Mouse (Mus musculus) limb, embryonic 12.5 days (tissue): ENCODE data around the gene Fhad1. TPM values are rescaled to one million over a fixed set of nuclear protein-coding genes. Genes with fewer than 3 reads are reported as not detected.
A peak's percentile ranks its signal among the peaks of the same experiment; 100 is the strongest.

Experiments
- ATAC-seq: fragments of 200-750 bp; cut with Nextera tagmentation; 2 replicates; pipeline ENCODE4 v1.8.0; 2017; ENCODE audit warnings: low read depth, moderate TSS enrichment; ENCODE audit not compliant: insufficient number of reproducible peaks, insufficient read depth, low FRiP score, low TSS enrichment
- H3K27ac ChIP-seq: fragments of 300-500 bp; sonication (generic); 2 replicates; pipeline ENCODE4 v1.5.1; 2016; ENCODE audit warnings: mild to moderate bottlenecking, moderate library complexity
- H3K27me3 ChIP-seq: fragments of 300-500 bp; sonication (generic); 2 replicates; pipeline ENCODE4 v1.6.1; 2016; ENCODE audit warnings: mild to moderate bottlenecking, moderate library complexity
- H3K36me3 ChIP-seq: fragments of 300-500 bp; sonication (generic); 2 replicates; pipeline ENCODE4 v1.6.1; 2016; ENCODE audit warnings: mild to moderate bottlenecking, moderate library complexity
- H3K4me1 ChIP-seq: fragments of 300-500 bp; sonication (generic); replicated peaks from 2 replicates; pipeline ENCODE4 v1.6.1; 2016
- H3K4me2 ChIP-seq: fragments of 300-500 bp; sonication (generic); 2 replicates; pipeline ENCODE4 v1.6.1; 2016; ENCODE audit warnings: mild to moderate bottlenecking, moderate library complexity
- H3K4me3 ChIP-seq: fragments of 300-500 bp; sonication (generic); replicated peaks from 2 replicates; pipeline ENCODE4 v1.5.1; 2016; ENCODE audit warnings: mild to moderate bottlenecking
- H3K9ac ChIP-seq: fragments of 300-500 bp; sonication (generic); replicated peaks from 2 replicates; pipeline ENCODE4 v1.6.1; 2016; ENCODE audit warnings: mild to moderate bottlenecking, moderate library complexity
- H3K9me3 ChIP-seq: fragments of 300-500 bp; sonication (generic); 2 replicates; pipeline ENCODE4 v1.6.1; 2016; ENCODE audit warnings: mild to moderate bottlenecking, moderate library complexity
- WGBS: fragments of 180-500 bp; shearing (Covaris S2); methylation state at CpG from one replicate; pipeline ENCODE4 v1.1.7; 2016; 5-methylcytosine and 5-hydroxymethylcytosine counted together
- polyA plus RNA-seq: library from polyadenylated mRNA; unstranded; fragments of >200 nt; fragmentation: Nextera tagmentation; extraction: Ambion mirVana; gene quantifications from 2 replicates; pipeline ENCODE4 v1.2.1, GENCODE M21; 2016

Gene Fhad1
- polyA plus RNA-seq, 1 experiment from 2014 or later: 1.4 TPM

DNA sequence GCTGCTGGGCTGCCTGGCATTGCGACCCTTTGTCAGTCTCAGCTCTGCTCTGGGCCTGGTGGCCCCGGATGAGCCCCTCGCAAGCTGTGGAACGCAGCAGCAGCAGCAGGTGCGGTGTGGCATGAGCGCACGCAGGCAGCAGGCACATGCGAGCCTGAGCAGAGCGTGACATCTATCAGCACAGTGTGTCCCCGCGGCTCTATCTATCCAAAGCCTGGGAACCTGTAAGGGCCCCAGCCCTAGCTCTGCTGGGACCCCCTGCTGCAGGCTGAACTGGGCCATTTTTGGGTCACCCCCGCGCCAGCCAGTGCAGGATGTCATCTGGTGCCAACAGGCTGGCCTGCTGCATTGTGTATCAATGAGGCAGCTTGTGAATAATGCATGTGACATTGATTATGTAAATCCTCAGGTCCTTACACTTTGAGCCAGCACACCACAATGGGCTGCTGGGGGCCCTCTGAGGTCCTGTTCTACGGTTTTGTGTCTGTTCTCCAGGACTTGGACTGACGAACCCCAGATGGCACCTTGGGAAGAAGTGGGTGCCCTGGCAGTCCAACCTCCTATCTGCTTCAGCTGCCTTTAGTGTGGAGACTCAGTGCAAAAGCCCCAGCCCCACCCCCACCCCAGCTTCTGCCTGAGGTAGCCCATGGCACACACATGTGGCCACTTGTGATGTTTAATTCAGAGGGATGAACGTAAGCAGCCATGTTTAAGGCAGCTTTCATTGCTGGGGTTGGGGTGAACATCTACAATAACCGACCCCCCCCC lies 113.0 kb downstream of the Fhad1 start:
- no peak for ATAC-seq
- no peak overlapping the region for H3K9ac ChIP-seq
- 64% methylated on average over 17 of the region's 17 CpGs for WGBS
- no peaks in the 10 kb centered on the region for H3K9me3 ChIP-seq
- H3K27me3 ChIP-seq: no peaks in the 10 kb centered on the region; the same call in 1 of the 2 replicates
- H3K4me3 ChIP-seq: no peak overlapping the region
- H3K36me3 ChIP-seq: no peaks in the 10 kb centered on the region
- H3K4me1 ChIP-seq: peaks cover 17% of the 10 kb centered on the region
- H3K27ac ChIP-seq: no peak overlapping the region
- H3K4me2 ChIP-seq: no peak overlapping the region

DNA sequence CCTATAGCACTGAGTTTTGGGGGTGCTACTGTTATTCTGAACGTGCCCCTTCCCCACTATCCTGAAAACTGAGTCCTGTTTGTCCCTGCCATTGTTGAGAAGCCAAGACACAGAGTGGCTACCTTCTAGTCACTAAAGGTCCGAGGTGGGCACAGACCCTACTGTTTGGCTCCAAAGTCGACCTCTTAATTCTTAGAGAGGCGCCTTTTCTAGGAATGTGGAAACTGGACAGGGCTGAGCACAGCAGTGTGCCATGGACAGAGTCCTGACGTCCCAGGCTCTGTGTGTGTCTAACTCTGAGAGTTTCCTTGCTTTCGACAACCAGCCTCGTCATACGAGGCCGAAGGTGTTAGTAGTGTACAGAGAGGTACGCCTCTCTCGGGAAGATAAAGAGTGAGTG lies 114.5 kb downstream of the Fhad1 start:
- Histone ChIP-seq H3K4me2 (no peak overlapping the region), H3K27me3 (no peaks in the 10 kb centered on the region; the same call in 1 of the 2 replicates), H3K36me3 (no peaks in the 10 kb centered on the region), H3K4me3 (no peak overlapping the region), H3K9me3 (no peaks in the 10 kb centered on the region), H3K27ac (peak overlapping the region; percentile 23; the same call in 1 of the 2 replicates), H3K9ac (no peak overlapping the region), H3K4me1 (peaks cover 17% of the 10 kb centered on the region)
- ATAC-seq: no peak
- 71% methylated on average over 11 of the region's 11 CpGs for WGBS

DNA sequence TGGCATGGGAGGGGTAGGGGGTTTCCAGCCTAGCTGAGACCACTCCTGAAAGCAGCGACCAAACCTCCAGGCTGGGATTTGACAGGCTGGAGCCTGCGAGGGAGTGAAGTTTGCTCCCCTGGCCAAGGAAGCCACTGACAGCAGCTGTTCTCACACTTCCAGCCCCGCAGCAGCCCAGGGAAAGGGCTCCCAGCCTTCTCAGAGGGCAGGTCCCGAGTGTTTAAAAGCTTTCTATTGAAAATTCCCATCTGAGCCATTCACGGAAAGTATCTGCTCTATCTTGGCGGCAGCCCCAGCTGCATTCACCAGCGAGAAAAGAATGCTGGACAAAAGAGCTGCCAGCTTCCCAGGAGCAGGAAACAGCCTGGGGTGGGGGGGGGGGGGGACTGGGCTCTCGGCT lies 114.9 kb downstream of the Fhad1 start:
- no peak overlapping the region; the same call in 1 of the 2 replicates for H3K4me2 ChIP-seq
- no peaks in the 10 kb centered on the region for H3K36me3 ChIP-seq
- no peaks in the 10 kb centered on the region; the same call in 1 of the 2 replicates for H3K27me3 ChIP-seq
- WGBS: 13% methylated on average over 8 of the region's 8 CpGs
- H3K9me3 ChIP-seq: no peaks in the 10 kb centered on the region
- peaks cover 17% of the 10 kb centered on the region for H3K4me1 ChIP-seq
- no peak for ATAC-seq
- H3K27ac ChIP-seq: peak overlapping the region; percentile 71; the same call in 1 of the 2 replicates
- no peak overlapping the region for H3K9ac ChIP-seq
- no peak overlapping the region for H3K4me3 ChIP-seq

DNA sequence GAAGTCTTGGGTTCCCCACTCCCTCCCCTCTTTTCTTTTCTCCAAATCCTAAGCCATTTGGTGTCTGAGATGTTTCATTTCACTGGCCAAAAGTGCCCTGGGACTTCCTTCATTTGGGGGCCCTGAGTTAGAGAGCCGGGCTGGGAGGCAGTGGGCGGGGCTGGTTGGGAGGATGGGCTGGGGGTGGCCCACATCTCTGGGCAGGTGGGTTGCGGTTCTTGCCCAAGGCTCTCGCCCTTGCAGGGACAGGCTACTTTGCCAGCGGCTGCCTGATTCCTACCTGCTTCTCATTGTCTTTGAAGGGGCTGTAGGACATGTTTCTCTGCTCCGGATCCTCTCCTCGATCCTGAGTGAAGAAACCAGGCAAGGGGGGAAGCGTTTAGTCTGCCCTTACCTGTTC lies 116.0 kb downstream of the Fhad1 start:
- Histone ChIP-seq H3K4me1 (peaks cover 17% of the 10 kb centered on the region), H3K9me3 (no peaks in the 10 kb centered on the region), H3K4me2 (no peak overlapping the region), H3K27ac (no peak overlapping the region), H3K4me3 (no peak overlapping the region), H3K36me3 (no peaks in the 10 kb centered on the region), H3K9ac (no peak overlapping the region), H3K27me3 (no peaks in the 10 kb centered on the region)
- ATAC-seq: no peak
- WGBS: 84% methylated on average over 8 of the region's 8 CpGs

DNA sequence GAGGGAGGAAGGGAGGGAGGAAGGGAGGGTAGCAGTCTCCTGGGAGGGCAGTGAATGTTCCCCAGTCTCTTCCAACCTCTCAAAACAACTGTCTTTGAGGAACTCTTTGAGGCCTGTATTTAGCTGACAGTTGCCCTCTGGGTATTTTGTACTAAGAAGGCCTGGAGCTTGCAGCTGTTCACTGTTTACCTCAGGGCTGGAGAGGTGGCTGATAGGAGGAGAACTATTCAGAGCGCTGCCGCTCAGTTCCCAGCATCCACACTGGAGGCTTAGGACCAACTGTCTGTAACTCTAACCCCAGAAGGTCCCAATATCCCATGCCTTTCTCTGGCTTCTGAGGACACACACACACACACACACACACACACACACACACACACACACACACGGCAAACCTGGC lies 117.0 kb downstream of the Fhad1 start:
- Histone ChIP-seq H3K9me3 (no peaks in the 10 kb centered on the region), H3K4me1 (peaks cover 17% of the 10 kb centered on the region), H3K36me3 (no peaks in the 10 kb centered on the region), H3K27ac (peak overlapping the region; percentile 25; the same call in 1 of the 2 replicates), H3K9ac (no peak overlapping the region), H3K4me3 (no peak overlapping the region), H3K27me3 (no peaks in the 10 kb centered on the region), H3K4me2 (no peak overlapping the region)
- ATAC-seq: no peak
- 66% methylated on average over 3 of the region's 3 CpGs for WGBS

DNA sequence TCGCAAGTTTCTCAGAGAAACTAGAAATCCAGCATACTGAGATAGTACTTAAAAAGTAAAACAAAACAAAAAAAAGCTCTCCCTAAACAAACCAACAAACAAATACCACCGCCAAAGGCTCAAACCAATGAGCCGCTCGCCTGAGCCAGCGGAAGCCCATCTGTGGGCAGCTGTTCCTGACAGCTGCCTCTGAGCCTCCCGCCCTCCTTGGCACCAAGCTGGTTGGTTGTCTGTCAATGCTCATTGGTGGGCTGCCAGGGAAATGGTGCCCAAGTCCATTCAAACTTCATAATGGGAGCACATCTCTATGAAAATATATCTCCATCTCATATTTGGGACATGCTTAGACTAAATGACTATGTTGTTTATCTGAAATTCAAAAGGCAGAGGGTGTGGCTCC lies 117.7 kb downstream of the Fhad1 start:
- no peak for ATAC-seq
- no peaks in the 10 kb centered on the region for H3K27me3 ChIP-seq
- WGBS: 87% methylated on average over 6 of the region's 6 CpGs
- no peaks in the 10 kb centered on the region for H3K36me3 ChIP-seq
- no peak overlapping the region for H3K4me2 ChIP-seq
- H3K4me1 ChIP-seq: peaks cover 17% of the 10 kb centered on the region
- no peak overlapping the region for H3K4me3 ChIP-seq
- H3K9me3 ChIP-seq: no peaks in the 10 kb centered on the region
- no peak overlapping the region for H3K9ac ChIP-seq
- H3K27ac ChIP-seq: no peak overlapping the region

DNA sequence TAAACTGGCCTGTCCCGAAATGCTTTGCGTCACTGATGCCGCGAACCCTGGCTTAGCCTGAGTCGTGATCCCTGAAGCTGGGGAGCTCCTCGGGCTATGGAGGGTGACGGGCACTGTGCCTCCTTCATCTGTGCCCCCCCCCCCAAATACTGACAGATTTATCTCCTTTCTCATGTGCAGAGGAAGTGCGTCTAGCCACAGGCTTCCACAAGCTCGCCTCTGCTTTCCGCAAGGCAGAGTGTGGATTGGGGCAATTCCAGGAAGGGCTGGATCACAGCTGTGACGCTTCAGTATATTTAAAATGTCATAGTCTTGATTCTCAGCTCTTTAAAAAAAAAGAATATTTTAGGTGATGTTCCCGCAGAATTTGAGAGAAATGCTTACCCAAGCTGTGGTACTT lies 119.1 kb downstream of the Fhad1 start:
- Histone ChIP-seq H3K9me3 (no peaks in the 10 kb centered on the region), H3K4me3 (no peak overlapping the region), H3K27me3 (no peaks in the 10 kb centered on the region), H3K27ac (no peak overlapping the region), H3K4me2 (no peak overlapping the region), H3K9ac (no peak overlapping the region), H3K36me3 (no peaks in the 10 kb centered on the region), H3K4me1 (peaks cover 10% of the 10 kb centered on the region)
- WGBS: 52% methylated on average over 12 of the region's 12 CpGs
- no peak for ATAC-seq

DNA sequence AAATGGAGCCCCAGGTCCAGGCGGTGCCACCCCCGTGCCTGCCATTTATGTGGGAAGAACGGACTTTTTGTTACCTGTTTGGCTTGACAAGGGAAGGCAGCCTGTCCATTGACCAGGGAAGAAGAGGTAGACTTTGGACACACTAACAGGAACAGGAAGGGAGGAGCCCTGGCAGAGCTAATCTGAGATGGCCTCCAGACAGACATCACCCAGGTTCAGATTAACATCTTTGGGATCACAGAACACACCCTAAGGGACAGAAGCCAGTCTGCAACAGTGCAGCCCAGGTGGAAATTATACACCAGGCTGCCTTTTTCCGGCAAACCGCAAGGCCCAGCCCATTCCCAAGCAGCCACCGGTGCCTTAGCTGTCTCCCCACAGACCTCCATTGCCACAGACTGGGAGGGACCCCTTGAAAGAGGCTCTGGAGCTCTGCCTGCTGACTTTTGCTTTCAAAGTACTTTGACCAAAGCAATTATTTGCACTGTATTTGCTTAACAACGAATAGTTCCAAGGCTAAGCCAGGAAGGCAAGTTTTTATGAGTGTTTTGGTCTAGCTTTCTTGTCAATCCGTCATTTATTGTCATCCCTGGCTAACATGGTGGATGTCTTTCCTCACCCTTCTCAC lies 121.6 kb downstream of the Fhad1 start:
- Histone ChIP-seq H3K4me3 (no peak overlapping the region), H3K9me3 (no peaks in the 10 kb centered on the region), H3K4me1 (no peaks in the 10 kb centered on the region; the same call in 1 of the 2 replicates), H3K27me3 (no peaks in the 10 kb centered on the region), H3K9ac (no peak overlapping the region), H3K4me2 (no peak overlapping the region), H3K36me3 (no peaks in the 10 kb centered on the region), H3K27ac (no peak overlapping the region)
- 83% methylated on average over 8 of the region's 8 CpGs for WGBS
- no peak for ATAC-seq

DNA sequence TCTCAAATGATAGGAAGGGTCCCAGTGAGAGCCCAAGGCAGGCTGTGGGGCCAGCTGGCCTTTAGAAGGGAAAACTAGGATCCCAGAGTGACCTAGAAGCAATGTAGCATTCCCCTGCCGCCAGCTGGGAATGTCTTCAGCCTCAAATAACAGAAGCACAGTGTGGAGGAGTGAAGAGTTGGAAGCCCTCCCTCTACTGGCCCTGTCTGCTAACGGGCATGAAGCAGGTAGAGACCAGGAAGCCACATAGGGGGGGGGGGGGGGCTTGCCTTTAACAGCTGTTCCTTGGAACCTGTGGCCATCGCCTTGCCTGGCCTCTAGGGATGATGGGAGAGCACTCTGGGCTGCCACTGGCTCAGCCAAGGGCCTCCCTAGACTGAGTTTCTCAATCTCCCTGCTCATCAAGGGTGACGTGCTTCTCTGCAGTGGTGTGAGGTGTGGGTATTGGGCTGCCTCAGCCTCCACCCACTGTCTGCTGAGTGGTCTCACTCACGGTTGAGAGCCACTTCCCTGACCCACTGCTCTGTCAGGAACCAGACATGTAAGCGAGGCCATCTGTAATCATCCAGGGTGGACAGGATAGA lies 128.4 kb downstream of the Fhad1 start:
- Histone ChIP-seq H3K36me3 (no peaks in the 10 kb centered on the region), H3K27ac (peak overlapping the region; percentile 50; the same call in 1 of the 2 replicates), H3K4me3 (no peak overlapping the region), H3K9ac (no peak overlapping the region), H3K27me3 (0 out of 2 replicates have a peak, but pooled peaks cover 5% of the 10 kb centered on the region), H3K9me3 (no peaks in the 10 kb centered on the region), H3K4me1 (peaks cover 16% of the 10 kb centered on the region), H3K4me2 (no peak overlapping the region)
- peak; percentile 26; the same call in 1 of the 2 replicates for ATAC-seq
- 27% methylated on average over 6 of the region's 6 CpGs for WGBS

DNA sequence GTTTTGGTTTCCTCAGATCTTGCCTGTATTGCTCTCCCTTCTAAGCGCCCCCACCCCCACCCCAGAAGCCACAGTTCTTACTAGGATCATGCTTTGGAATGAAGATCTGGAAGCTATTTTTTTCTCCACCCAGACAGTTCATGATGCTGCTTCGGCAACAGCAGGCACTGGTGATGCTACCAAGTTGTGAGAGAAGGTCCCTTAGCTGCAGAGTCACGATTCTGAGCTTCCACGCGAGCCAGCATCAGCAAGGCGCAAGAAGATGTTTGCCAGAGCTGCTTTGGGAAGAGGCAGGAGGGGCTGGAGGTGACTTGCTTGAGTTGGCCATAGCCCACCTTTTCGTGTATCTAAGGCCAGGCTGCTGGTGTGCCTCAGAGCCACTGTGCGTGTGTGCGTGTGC lies 129.4 kb downstream of the Fhad1 start:
- ATAC-seq: no peak
- Histone ChIP-seq H3K4me3 (no peak overlapping the region), H3K4me2 (no peak overlapping the region), H3K36me3 (no peaks in the 10 kb centered on the region), H3K9ac (no peak overlapping the region), H3K9me3 (no peaks in the 10 kb centered on the region), H3K27me3 (0 out of 2 replicates have a peak, but pooled peaks cover 5% of the 10 kb centered on the region), H3K4me1 (peaks cover 19% of the 10 kb centered on the region), H3K27ac (no peak overlapping the region)
- 59% methylated on average over 9 of the region's 9 CpGs for WGBS

DNA sequence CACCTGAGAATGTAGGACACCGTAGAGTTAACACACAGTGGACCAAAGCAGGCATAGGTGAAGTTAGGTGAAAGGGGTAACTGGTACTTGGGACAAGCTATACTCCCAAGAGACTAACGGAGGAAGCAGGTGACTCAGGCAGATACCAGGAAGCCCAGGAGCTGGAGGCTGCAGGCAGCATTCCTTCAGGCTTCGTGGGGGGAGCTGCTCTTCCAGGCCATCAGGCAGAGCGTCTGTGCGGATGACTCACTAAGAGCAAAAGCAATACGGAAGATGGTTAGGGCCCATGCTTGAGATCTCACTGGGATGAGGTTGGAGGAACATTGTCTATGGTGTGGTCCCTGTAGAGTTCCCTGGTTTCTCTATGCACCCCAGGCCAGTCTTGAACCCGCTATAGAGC lies 132.0 kb downstream of the Fhad1 start:
- Histone ChIP-seq H3K27me3 (peaks cover 5% of the 10 kb centered on the region; the same call in 1 of the 2 replicates), H3K9me3 (no peaks in the 10 kb centered on the region), H3K9ac (no peak overlapping the region), H3K4me3 (no peak overlapping the region), H3K4me2 (no peak overlapping the region), H3K4me1 (peaks cover 21% of the 10 kb centered on the region), H3K27ac (no peak overlapping the region), H3K36me3 (no peaks in the 10 kb centered on the region)
- ATAC-seq: no peak
- 89% methylated on average over 7 of the region's 7 CpGs for WGBS
